Mouse (Mus musculus): Measurements from ENCODE around the gene Abcb9. TPM values are rescaled to one million over a fixed set of nuclear protein-coding genes. Genes with fewer than 3 reads are reported as not detected.

Abcb9 gene
- total and polyA plus RNA-seq, 3 experiments: 0.60 to 0.75 (median 0.62) TPM

DNA sequence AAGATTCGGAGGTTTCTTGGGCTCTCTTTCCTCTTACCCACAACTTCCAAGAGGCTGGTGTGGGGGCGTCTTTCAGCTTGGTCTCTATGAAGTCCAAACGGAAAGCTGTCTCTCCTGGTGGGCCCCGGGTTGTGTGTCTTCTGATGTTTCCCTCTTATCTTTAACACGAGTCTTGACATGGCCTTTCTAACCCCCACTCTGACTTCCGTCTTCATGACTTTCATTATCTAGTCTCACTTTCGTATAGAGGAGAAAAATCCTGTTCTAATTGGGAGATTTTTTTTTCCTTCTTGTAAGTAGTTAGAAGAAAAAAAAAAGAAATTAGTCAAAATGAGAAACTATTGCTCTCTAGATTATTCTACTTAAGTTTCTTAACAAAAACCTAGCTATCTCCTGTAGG, 73.2 kb downstream of the Abcb9 start:
- Histone ChIP-seq H3K4me3 (ENCODE audit: low read depth, low read length) (peak overlapping the region; percentile 56; the same call in 1 of the 2 replicates), H3K36me3 (replicated peaks) (peaks cover 85% of the 10 kb centered on the region), H3K4me1 (ENCODE audit: insufficient read depth, low read depth, low read length) (peaks cover 93% of the 10 kb centered on the region), H3K27me3 (ENCODE audit: insufficient read depth, low read length) (no peaks in the 10 kb centered on the region), H3K9me3 (replicated peaks) (no peaks in the 10 kb centered on the region)
- no peak for TF ChIP-seq GATA1 (IDR thresholded peaks at IDR 0.05; ENCODE audit: borderline replicate concordance, low read length)
- no peak for TF ChIP-seq POLR2AphosphoS5 (IDR thresholded peaks at IDR 0.05; ENCODE audit: insufficient replicate concordance, low read depth, low read length)
- no peak for TF ChIP-seq TAL1 (conservative IDR thresholded peaks at IDR 0.05; ENCODE audit: low read depth, low read length)
- TF ChIP-seq GATA2 (IDR thresholded peaks at IDR 0.05; ENCODE audit: borderline replicate concordance, low read depth, low read length): no peak
- no peak for TF ChIP-seq CTCF (IDR thresholded peaks at IDR 0.05; ENCODE audit: low read depth, low read length)
- DNase-seq (ENCODE audit: low spot score) (no peak), ATAC-seq (ENCODE audit: extremely low read depth, insufficient number of reproducible peaks, low FRiP score, poor library complexity, severe bottlenecking) (peak; percentile 37)

GRCm38 (mm10) chr5:124021701-124022100, 73.9 kb downstream of the Abcb9 start:
- Histone ChIP-seq H3K36me3 (replicated peaks) (peaks cover 87% of the 10 kb centered on the region), H3K4me3 (ENCODE audit: low read depth, low read length) (peak overlapping the region; percentile 56), H3K27me3 (ENCODE audit: insufficient read depth, low read length) (no peaks in the 10 kb centered on the region), H3K9me3 (replicated peaks) (no peaks in the 10 kb centered on the region), H3K4me1 (ENCODE audit: insufficient read depth, low read depth, low read length) (peaks cover 95% of the 10 kb centered on the region)
- DNase-seq (ENCODE audit: low spot score) (no peak), ATAC-seq (ENCODE audit: extremely low read depth, insufficient number of reproducible peaks, low FRiP score, poor library complexity, severe bottlenecking) (no peak)
- no peak for TF ChIP-seq TAL1 (conservative IDR thresholded peaks at IDR 0.05; ENCODE audit: low read depth, low read length)
- no peak for TF ChIP-seq GATA1 (IDR thresholded peaks at IDR 0.05; ENCODE audit: borderline replicate concordance, low read length)

- H3K36me3 ChIP-seq (replicated peaks): peaks cover 87% of the 10 kb centered on the region
- no peaks in the 10 kb centered on the region for H3K27me3 ChIP-seq (ENCODE audit: insufficient read depth, low read length)
- no peaks in the 10 kb centered on the region for H3K9me3 ChIP-seq (replicated peaks)
- no peak for ATAC-seq (ENCODE audit: extremely low read depth, insufficient number of reproducible peaks, low FRiP score, poor library complexity, severe bottlenecking)
- no peak for TF ChIP-seq POLR2AphosphoS5 (IDR thresholded peaks at IDR 0.05; ENCODE audit: insufficient replicate concordance, low read depth, low read length)
- TF ChIP-seq CTCF (IDR thresholded peaks at IDR 0.05; ENCODE audit: low read depth, low read length): no peak
- no peak for TF ChIP-seq TAL1 (conservative IDR thresholded peaks at IDR 0.05; ENCODE audit: low read depth, low read length)
- no peak for TF ChIP-seq GATA2 (IDR thresholded peaks at IDR 0.05; ENCODE audit: borderline replicate concordance, low read depth, low read length)
- no peak for TF ChIP-seq GATA1 (IDR thresholded peaks at IDR 0.05; ENCODE audit: borderline replicate concordance, low read length)
- peaks cover 95% of the 10 kb centered on the region for H3K4me1 ChIP-seq (ENCODE audit: insufficient read depth, low read depth, low read length)
- DNase-seq (ENCODE audit: low spot score): no peak
- no peak overlapping the region for H3K4me3 ChIP-seq (ENCODE audit: low read depth, low read length)
Measured at GRCm38 (mm10) chr5:124021148-124021547, 74.5 kb downstream of the Abcb9 start.

DNA sequence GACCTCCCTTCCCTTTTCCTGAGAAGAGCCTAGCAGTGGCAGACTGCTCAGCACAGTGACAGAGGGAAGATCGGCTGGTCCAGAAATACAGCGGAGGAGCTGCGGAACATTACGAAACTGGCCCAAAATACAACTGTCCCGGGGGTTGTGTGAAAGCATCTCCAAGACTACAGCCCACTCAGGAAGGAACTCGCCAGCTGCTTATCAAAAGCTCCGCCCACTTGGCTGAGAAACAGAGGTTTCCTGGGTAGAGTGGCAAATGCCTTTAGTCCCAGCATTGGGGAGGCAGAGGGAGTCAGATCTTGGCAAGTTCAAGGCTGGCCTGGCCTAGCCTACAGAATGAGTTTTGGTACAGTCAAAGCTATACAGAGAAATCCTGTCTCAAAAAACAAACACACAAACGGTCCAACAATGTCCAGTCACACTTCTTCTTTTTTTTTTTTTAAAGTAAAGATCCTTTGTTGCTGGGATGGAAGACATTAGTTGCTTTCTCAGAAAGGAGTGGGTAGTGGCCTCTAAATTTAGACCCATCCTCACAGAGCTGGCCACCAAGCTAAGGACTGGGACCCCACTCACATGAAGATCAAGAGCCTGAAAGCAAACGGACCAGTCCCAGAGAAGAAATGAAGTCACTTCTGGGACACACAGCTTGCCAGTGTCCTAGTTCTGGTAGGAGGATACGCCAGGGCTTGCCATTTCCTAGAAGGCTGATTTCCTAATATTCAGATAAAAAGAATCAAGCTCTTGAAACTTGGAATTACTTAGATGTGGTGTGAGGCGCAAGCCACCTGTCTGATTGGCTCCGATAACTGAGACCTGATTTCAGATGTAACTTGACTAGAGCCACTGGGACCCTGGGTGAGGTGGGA, 76.0 kb downstream of the Abcb9 start:
- ATAC-seq (ENCODE audit: extremely low read depth, insufficient number of reproducible peaks, low FRiP score, poor library complexity, severe bottlenecking) (peak; percentile 22), DNase-seq (ENCODE audit: low spot score) (peak; percentile 51)
- Histone ChIP-seq H3K36me3 (replicated peaks) (peaks cover 84% of the 10 kb centered on the region), H3K27me3 (ENCODE audit: insufficient read depth, low read length) (no peaks in the 10 kb centered on the region), H3K4me1 (ENCODE audit: insufficient read depth, low read depth, low read length) (peaks cover 88% of the 10 kb centered on the region), H3K4me3 (ENCODE audit: low read depth, low read length) (peak overlapping the region; percentile 8; the same call in 1 of the 2 replicates), H3K9me3 (replicated peaks) (no peaks in the 10 kb centered on the region)
- TF ChIP-seq POLR2AphosphoS5 (IDR thresholded peaks at IDR 0.05; ENCODE audit: insufficient replicate concordance, low read depth, low read length) (no peak), CTCF (IDR thresholded peaks at IDR 0.05; ENCODE audit: low read depth, low read length) (no peak), GATA1 (IDR thresholded peaks at IDR 0.05; ENCODE audit: borderline replicate concordance, low read length) (no peak), TAL1 (conservative IDR thresholded peaks at IDR 0.05; ENCODE audit: low read depth, low read length) (no peak), GATA2 (IDR thresholded peaks at IDR 0.05; ENCODE audit: borderline replicate concordance, low read depth, low read length) (no peak)

- no peak overlapping the region for H3K4me3 ChIP-seq (ENCODE audit: low read depth, low read length)
- no peak for ATAC-seq (ENCODE audit: extremely low read depth, insufficient number of reproducible peaks, low FRiP score, poor library complexity, severe bottlenecking)
Measured at GRCm38 (mm10) chr5:124018651-124019050, 76.9 kb downstream of the Abcb9 start.

DNA sequence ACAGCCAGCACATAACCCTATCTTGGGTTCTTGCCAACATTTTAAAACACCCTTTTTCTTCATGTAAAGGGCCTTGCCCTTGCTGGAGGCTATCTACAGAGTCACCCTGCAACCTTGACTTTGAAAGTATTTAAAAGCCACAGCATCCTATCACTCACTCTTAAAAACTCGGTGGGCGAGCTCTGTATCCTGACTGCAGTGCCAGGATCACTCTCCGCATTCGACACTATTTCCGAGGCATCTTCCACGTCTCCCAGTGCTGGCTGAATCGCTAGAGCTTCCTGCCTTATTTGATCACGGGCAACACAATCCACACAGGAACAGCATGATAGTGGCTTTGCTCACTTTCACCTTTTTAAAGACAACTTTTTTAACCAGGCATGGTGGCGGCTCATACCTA, 77.7 kb downstream of the Abcb9 start:
- no peak for ATAC-seq (ENCODE audit: extremely low read depth, insufficient number of reproducible peaks, low FRiP score, poor library complexity, severe bottlenecking)
- Histone ChIP-seq H3K36me3 (replicated peaks) (peaks cover 87% of the 10 kb centered on the region), H3K27me3 (ENCODE audit: insufficient read depth, low read length) (no peaks in the 10 kb centered on the region), H3K9me3 (replicated peaks) (no peaks in the 10 kb centered on the region), H3K4me3 (ENCODE audit: low read depth, low read length) (no peak overlapping the region), H3K4me1 (ENCODE audit: insufficient read depth, low read depth, low read length) (peaks cover 88% of the 10 kb centered on the region)
- DNase-seq (ENCODE audit: low spot score): no peak
- TF ChIP-seq GATA1 (IDR thresholded peaks at IDR 0.05; ENCODE audit: borderline replicate concordance, low read length) (no peak), TAL1 (conservative IDR thresholded peaks at IDR 0.05; ENCODE audit: low read depth, low read length) (no peak), POLR2AphosphoS5 (IDR thresholded peaks at IDR 0.05; ENCODE audit: insufficient replicate concordance, low read depth, low read length) (no peak), CTCF (IDR thresholded peaks at IDR 0.05; ENCODE audit: low read depth, low read length) (no peak), GATA2 (IDR thresholded peaks at IDR 0.05; ENCODE audit: borderline replicate concordance, low read depth, low read length) (no peak)

More at GRCm38 (mm10) chr5:124018651-124019050, 76.9 kb downstream of the Abcb9 start:
- Histone ChIP-seq H3K4me1 (ENCODE audit: insufficient read depth, low read depth, low read length) (peaks cover 89% of the 10 kb centered on the region), H3K9me3 (replicated peaks) (no peaks in the 10 kb centered on the region), H3K27me3 (ENCODE audit: insufficient read depth, low read length) (no peaks in the 10 kb centered on the region), H3K36me3 (replicated peaks) (peaks cover 85% of the 10 kb centered on the region)
- no peak for DNase-seq (ENCODE audit: low spot score)
- no peak for TF ChIP-seq GATA2 (IDR thresholded peaks at IDR 0.05; ENCODE audit: borderline replicate concordance, low read depth, low read length)
- TF ChIP-seq POLR2AphosphoS5 (IDR thresholded peaks at IDR 0.05; ENCODE audit: insufficient replicate concordance, low read depth, low read length): no peak
- no peak for TF ChIP-seq TAL1 (conservative IDR thresholded peaks at IDR 0.05; ENCODE audit: low read depth, low read length)
- TF ChIP-seq CTCF (IDR thresholded peaks at IDR 0.05; ENCODE audit: low read depth, low read length): no peak
- TF ChIP-seq GATA1 (IDR thresholded peaks at IDR 0.05; ENCODE audit: borderline replicate concordance, low read length): no peak

All from G1E (cell line).